Mouse (Mus musculus) intestine, embryonic 16.5 days (tissue): ENCODE measurements around the gene Vwa3b. TPM values are rescaled to one million over a fixed set of nuclear protein-coding genes. Genes with fewer than 3 reads are reported as not detected.
A peak's percentile ranks its signal among the peaks of the same experiment; 100 is the strongest.

Source experiments
- ATAC-seq: fragments of 200-750 bp; cut with Nextera tagmentation; 2 replicates; pipeline ENCODE4 v1.8.0; 2017; ENCODE audit warnings: moderate TSS enrichment, moderate library complexity
- H3K27ac ChIP-seq: fragments of 300-500 bp; sonication (generic); 2 replicates; pipeline ENCODE4 v1.5.1; 2014; ENCODE audit warnings: mild to moderate bottlenecking, low read length
- H3K27me3 ChIP-seq: fragments of 300-500 bp; sonication (generic); replicated peaks from 2 replicates; pipeline ENCODE4 v1.6.1; 2014; ENCODE audit warnings: low read length, control low read depth, mixed read lengths; ENCODE audit not compliant: control insufficient read depth, insufficient read depth
- H3K36me3 ChIP-seq: fragments of 300-500 bp; sonication (generic); 2 replicates; pipeline ENCODE4 v1.6.1; 2014; ENCODE audit warnings: low read length, control low read depth; ENCODE audit not compliant: control insufficient read depth, insufficient read depth
- H3K4me1 ChIP-seq: fragments of 300-500 bp; sonication (generic); 2 replicates; pipeline ENCODE4 v1.6.1; 2014; ENCODE audit warnings: low read length, control low read depth, mixed read lengths; ENCODE audit not compliant: control insufficient read depth, insufficient read depth
- H3K4me2 ChIP-seq: fragments of 300-500 bp; sonication (generic); 2 replicates; pipeline ENCODE4 v1.6.1; 2014; ENCODE audit warnings: low read depth, low read length, control low read depth
- H3K4me3 ChIP-seq: fragments of 300-500 bp; sonication (generic); 2 replicates; pipeline ENCODE4 v1.5.1; 2014; ENCODE audit warnings: mild to moderate bottlenecking, low read length
- H3K9ac ChIP-seq: fragments of 300-500 bp; sonication (generic); 2 replicates; pipeline ENCODE4 v1.6.1; 2014; ENCODE audit warnings: low read depth, low read length
- H3K9me3 ChIP-seq: fragments of 300-500 bp; sonication (generic); 2 replicates; pipeline ENCODE4 v1.6.1; 2016; ENCODE audit warnings: low read length, control low read depth; ENCODE audit not compliant: control insufficient read depth
- WGBS: fragments of 180-500 bp; shearing (Covaris S2); extraction: QIAGEN DNeasy Blood & Tissue Kit; methylation state at CpG from one replicate; pipeline ENCODE4 v1.1.7; 2014; 5-methylcytosine and 5-hydroxymethylcytosine counted together
- polyA plus RNA-seq: library from polyadenylated mRNA; unstranded; fragments of >200 nt; fragmentation: Nextera tagmentation; extraction: Ambion mirVana; gene quantifications from 2 replicates; pipeline ENCODE4 v1.2.1, GENCODE M21; 2015

The Vwa3b gene
- polyA plus RNA-seq, 1 experiment from 2014 or later = 1.7 TPM

GRCm38 (mm10) chr1:37026866-37027265 is 470 bp downstream of the Vwa3b start:
- 59% methylated on average over 6 of the region's 6 CpGs for WGBS
- Histone ChIP-seq H3K9me3 (no peaks in the 10 kb centered on the region), H3K4me2 (no peak overlapping the region), H3K4me3 (no peak overlapping the region), H3K27ac (no peak overlapping the region), H3K27me3 (no peaks in the 10 kb centered on the region), H3K36me3 (no peaks in the 10 kb centered on the region), H3K9ac (no peak overlapping the region), H3K4me1 (peaks cover 22% of the 10 kb centered on the region)
- ATAC-seq = no peak

- peak overlapping the region; percentile 90 for H3K4me2 ChIP-seq
- no peak; the same call in 1 of the 2 replicates for ATAC-seq
- no peaks in the 10 kb centered on the region for H3K36me3 ChIP-seq
- peaks cover 22% of the 10 kb centered on the region for H3K4me1 ChIP-seq
- 7% methylated on average over 18 of the region's 18 CpGs for WGBS
- no peaks in the 10 kb centered on the region for H3K9me3 ChIP-seq
- peak overlapping the region; percentile 57 for H3K4me3 ChIP-seq
- H3K9ac ChIP-seq = peak overlapping the region; percentile 38
- H3K27ac ChIP-seq = peak overlapping the region; percentile 86
- H3K27me3 ChIP-seq = no peaks in the 10 kb centered on the region
Measured at GRCm38 (mm10) chr1:37028439-37029153, 2.2 kb downstream of the Vwa3b start.

GRCm38 (mm10) chr1:37029154-37029907 is 2.9 kb downstream of the Vwa3b start:
- H3K27me3 ChIP-seq = no peaks in the 10 kb centered on the region
- H3K36me3 ChIP-seq = no peaks in the 10 kb centered on the region
- H3K4me1 ChIP-seq = peaks cover 22% of the 10 kb centered on the region
- peak; percentile 83 for ATAC-seq
- 2% methylated on average over 26 of the region's 26 CpGs for WGBS
- H3K9ac ChIP-seq = peak overlapping the region; percentile 38
- H3K4me3 ChIP-seq = peak overlapping the region; percentile 57
- peak overlapping the region; percentile 86 for H3K27ac ChIP-seq
- peak overlapping the region; percentile 90 for H3K4me2 ChIP-seq
- H3K9me3 ChIP-seq = no peaks in the 10 kb centered on the region

GRCm38 (mm10) chr1:37029942-37030341 is 3.5 kb downstream of the Vwa3b start:
- H3K4me1 ChIP-seq = peaks cover 22% of the 10 kb centered on the region
- H3K4me2 ChIP-seq = peak overlapping the region; percentile 90; the same call in 1 of the 2 replicates
- no peak overlapping the region for H3K4me3 ChIP-seq
- no peaks in the 10 kb centered on the region for H3K36me3 ChIP-seq
- no peak overlapping the region for H3K9ac ChIP-seq
- H3K27ac ChIP-seq = peak overlapping the region; percentile 86
- 0 out of 2 replicates have a peak, but pooled peaks have one; percentile 31 for ATAC-seq
- H3K27me3 ChIP-seq = no peaks in the 10 kb centered on the region
- H3K9me3 ChIP-seq = no peaks in the 10 kb centered on the region
- 35% methylated on average over 5 of the region's 5 CpGs for WGBS

GRCm38 (mm10) chr1:37030693-37031092 is 4.3 kb downstream of the Vwa3b start:
- H3K4me2 ChIP-seq = no peak overlapping the region
- no peaks in the 10 kb centered on the region for H3K9me3 ChIP-seq
- ATAC-seq = no peak; the same call in 1 of the 2 replicates
- H3K36me3 ChIP-seq = no peaks in the 10 kb centered on the region
- H3K4me1 ChIP-seq = peaks cover 17% of the 10 kb centered on the region
- H3K27me3 ChIP-seq = no peaks in the 10 kb centered on the region
- H3K9ac ChIP-seq = no peak overlapping the region
- no peak overlapping the region for H3K4me3 ChIP-seq
- H3K27ac ChIP-seq = peak overlapping the region; percentile 69
- 58% methylated on average over 2 of the region's 2 CpGs for whole genome bisulfite sequencing

- Histone ChIP-seq H3K4me1 (no peaks in the 10 kb centered on the region), H3K9me3 (no peaks in the 10 kb centered on the region), H3K27me3 (no peaks in the 10 kb centered on the region), H3K4me2 (no peak overlapping the region), H3K4me3 (no peak overlapping the region), H3K36me3 (no peaks in the 10 kb centered on the region), H3K9ac (no peak overlapping the region), H3K27ac (no peak overlapping the region)
- WGBS = 87% methylated on average over 8 of the region's 8 CpGs
- no peak for ATAC-seq
Measured at GRCm38 (mm10) chr1:37035879-37036278, 9.5 kb downstream of the Vwa3b start.

GRCm38 (mm10) chr1:37041126-37041525 is 14.7 kb downstream of the Vwa3b start:
- peak; percentile 79 for ATAC-seq

GRCm38 (mm10) chr1:37041856-37042255 is 15.5 kb downstream of the Vwa3b start:
- Histone ChIP-seq H3K9me3 (no peaks in the 10 kb centered on the region), H3K4me1 (no peaks in the 10 kb centered on the region), H3K9ac (no peak overlapping the region), H3K4me3 (no peak overlapping the region), H3K4me2 (no peak overlapping the region), H3K36me3 (no peaks in the 10 kb centered on the region), H3K27ac (no peak overlapping the region), H3K27me3 (no peaks in the 10 kb centered on the region)
- ATAC-seq = no peak
- 90% methylated on average over 5 of the region's 5 CpGs for WGBS

More at GRCm38 (mm10) chr1:37041126-37041525, 14.7 kb downstream of the Vwa3b start:
- Histone ChIP-seq H3K4me3 (no peak overlapping the region), H3K9ac (no peak overlapping the region), H3K27ac (no peak overlapping the region), H3K36me3 (no peaks in the 10 kb centered on the region), H3K4me2 (no peak overlapping the region), H3K27me3 (no peaks in the 10 kb centered on the region), H3K9me3 (no peaks in the 10 kb centered on the region), H3K4me1 (no peaks in the 10 kb centered on the region)
- 82% methylated on average over 7 of the region's 7 CpGs for WGBS

- Histone ChIP-seq H3K9ac (no peak overlapping the region), H3K27me3 (no peaks in the 10 kb centered on the region), H3K4me1 (no peaks in the 10 kb centered on the region), H3K36me3 (no peaks in the 10 kb centered on the region), H3K4me3 (no peak overlapping the region), H3K4me2 (no peak overlapping the region), H3K27ac (no peak overlapping the region), H3K9me3 (no peaks in the 10 kb centered on the region)
- ATAC-seq = no peak
- WGBS = 89% methylated on average over 8 of the region's 8 CpGs
Measured at GRCm38 (mm10) chr1:37042769-37043168, 16.4 kb downstream of the Vwa3b start.
